Mouse (Mus musculus) liver, postnatal 0 days (tissue): ENCODE results near the gene Pde4b. TPM values are rescaled to one million over a fixed set of nuclear protein-coding genes. Genes with fewer than 3 reads are reported as not detected.

Source experiments
- ATAC-seq: fragments of 200-750 bp; cut with Nextera tagmentation; 2 replicates; pipeline ENCODE4 v1.8.0; 2017; ENCODE audit warnings: mild to moderate bottlenecking, moderate library complexity
- DNase-seq: peaks from one replicate; pipeline ENCODE4 v3.0.0-alpha.2; 2016
- H3K27ac ChIP-seq: fragments of 300-500 bp; sonication (generic); 2 replicates; pipeline ENCODE4 v1.5.1; 2014; ENCODE audit warnings: antibody characterized with exemption, moderate library complexity, mild to moderate bottlenecking, low read depth
- H3K27me3 ChIP-seq: fragments of 300-500 bp; sonication (generic); 2 replicates; pipeline ENCODE4 v1.6.1; 2014; ENCODE audit warnings: low read length, control low read depth, mixed read lengths; ENCODE audit not compliant: insufficient read depth
- H3K36me3 ChIP-seq: fragments of 300-500 bp; sonication (generic); replicated peaks from 2 replicates; pipeline ENCODE4 v1.6.1; 2014; ENCODE audit warnings: mild to moderate bottlenecking, control low read depth, low read length, moderate library complexity, mixed read lengths; ENCODE audit not compliant: insufficient read depth
- H3K4me1 ChIP-seq: fragments of 300-500 bp; sonication (generic); 2 replicates; pipeline ENCODE4 v1.6.1; 2014; ENCODE audit warnings: antibody characterized with exemption, mild to moderate bottlenecking, control low read depth; ENCODE audit not compliant: insufficient read depth
- H3K4me2 ChIP-seq: fragments of 300-500 bp; sonication (generic); 2 replicates; pipeline ENCODE4 v1.6.1; 2014; ENCODE audit warnings: low read depth, mild to moderate bottlenecking, low read length, moderate library complexity, mixed read lengths
- H3K4me3 ChIP-seq: fragments of 300-500 bp; sonication (generic); 2 replicates; pipeline ENCODE4 v1.5.1; 2014; ENCODE audit warnings: low read depth, low read length
- H3K9ac ChIP-seq: fragments of 300-500 bp; sonication (generic); replicated peaks from 2 replicates; pipeline ENCODE4 v1.6.1; 2014; ENCODE audit warnings: mild to moderate bottlenecking, moderate library complexity
- H3K9me3 ChIP-seq: fragments of 300-500 bp; sonication (generic); 2 replicates; pipeline ENCODE4 v1.6.1; 2016; ENCODE audit warnings: mild to moderate bottlenecking, control low read depth, low read length, mixed read lengths
- CTCF ChIP-seq: sonication (generic); IDR thresholded peaks from 2 replicates; pipeline ENCODE4 v1.5.1; 2016; ENCODE audit warnings: antibody characterized with exemption, low read depth
- EP300 ChIP-seq: IDR thresholded peaks from 2 replicates; pipeline ENCODE4 v1.6.1; 2016; ENCODE audit warnings: antibody characterized with exemption, low read depth, mild to moderate bottlenecking
- WGBS: fragments of 180-500 bp; shearing (Covaris S2); extraction: QIAGEN DNeasy Blood & Tissue Kit; methylation state at CpG from one replicate; pipeline ENCODE4 v1.1.7; 2014; ENCODE audit not compliant: insufficient replicate concordance; 5-methylcytosine and 5-hydroxymethylcytosine counted together
- polyA plus RNA-seq: library from polyadenylated mRNA; unstranded; fragments of >200 nt; fragmentation: Nextera tagmentation; extraction: Ambion mirVana; gene quantifications from 2 replicates; pipeline ENCODE4 v1.2.1, GENCODE M21; 2015

Gene Pde4b
- polyA plus RNA-seq, 1 experiment from 2014 or later, result 3.7 TPM

DNA sequence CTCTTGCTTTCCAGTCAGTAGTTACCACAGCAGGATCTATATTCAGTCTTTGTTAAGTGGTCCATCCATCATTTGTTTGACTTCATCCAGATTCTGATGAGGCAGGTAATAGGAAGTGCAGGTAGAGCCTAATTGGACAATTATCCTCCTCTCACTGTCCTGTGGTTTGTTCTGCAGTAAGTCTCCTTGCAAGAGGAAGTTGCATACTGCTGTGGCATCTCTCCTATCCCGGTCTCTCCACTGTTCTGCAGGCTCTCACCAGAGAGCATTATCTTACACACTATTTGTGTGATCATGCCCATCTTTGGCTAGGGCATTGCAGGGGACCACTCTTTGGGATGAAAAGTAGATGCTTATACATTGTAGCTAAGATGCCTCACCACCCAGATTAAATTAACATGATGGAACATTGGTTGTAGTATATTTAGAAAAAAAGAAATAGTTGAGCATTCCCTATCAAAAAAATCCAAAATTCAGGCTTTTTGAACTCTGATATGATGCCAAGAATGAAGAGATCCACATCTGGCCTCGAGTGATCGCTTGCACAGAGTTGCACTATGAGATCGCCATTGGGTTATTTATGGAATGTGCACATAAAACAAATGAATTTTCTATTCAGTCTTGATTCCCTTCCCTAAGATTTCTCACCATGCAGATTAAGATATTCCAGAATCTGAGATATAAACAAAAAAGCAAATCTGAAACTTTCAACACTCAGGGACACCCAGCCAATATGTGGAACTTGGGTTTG is 411.0 kb downstream of the Pde4b start:
- TF ChIP-seq CTCF, result no peak
- TF ChIP-seq EP300, result no peak
- 0 out of 2 replicates have a peak, but pooled peaks cover 2% of the 10 kb centered on the region for H3K4me1 ChIP-seq
- H3K36me3 ChIP-seq, result no peaks in the 10 kb centered on the region
- ATAC-seq, result no peak
- H3K4me2 ChIP-seq, result no peak overlapping the region
- H3K4me3 ChIP-seq, result no peak overlapping the region
- no peak for DNase-seq
- no peak overlapping the region for H3K9ac ChIP-seq
- no peaks in the 10 kb centered on the region for H3K9me3 ChIP-seq
- no peak overlapping the region for H3K27ac ChIP-seq
- 68% methylated on average over 4 of the region's 4 CpGs for WGBS
- no peaks in the 10 kb centered on the region for H3K27me3 ChIP-seq

DNA sequence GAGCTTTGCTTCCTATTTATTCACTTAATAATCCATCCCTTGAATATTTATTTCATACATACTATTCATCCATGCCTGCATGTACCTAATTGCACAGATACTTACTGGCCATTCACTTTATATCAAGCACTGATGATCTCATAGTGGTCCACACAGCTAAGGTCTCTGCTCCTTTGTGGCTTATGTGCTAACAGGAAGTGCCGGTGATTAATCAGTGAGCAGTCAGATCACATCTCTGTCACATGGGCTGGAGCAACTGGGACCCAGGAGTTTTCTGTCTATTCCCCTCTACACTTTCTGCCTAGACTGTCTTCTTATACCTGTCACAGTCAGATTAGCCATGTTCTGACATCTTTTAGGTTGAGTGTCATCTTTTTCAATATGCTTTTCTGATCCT is 411.6 kb downstream of the Pde4b start:
- no peak for ATAC-seq
- DNase-seq, result no peak
- no peak overlapping the region for H3K9ac ChIP-seq
- no peaks in the 10 kb centered on the region for H3K36me3 ChIP-seq
- TF ChIP-seq EP300, result no peak
- TF ChIP-seq CTCF, result no peak
- H3K4me1 ChIP-seq, result 0 out of 2 replicates have a peak, but pooled peaks cover 2% of the 10 kb centered on the region
- WGBS, result 32% methylated on average over 1 of the region's 1 CpGs
- H3K27me3 ChIP-seq, result no peaks in the 10 kb centered on the region
- H3K9me3 ChIP-seq, result no peaks in the 10 kb centered on the region
- no peak overlapping the region for H3K27ac ChIP-seq
- H3K4me3 ChIP-seq, result no peak overlapping the region
- H3K4me2 ChIP-seq, result no peak overlapping the region

DNA sequence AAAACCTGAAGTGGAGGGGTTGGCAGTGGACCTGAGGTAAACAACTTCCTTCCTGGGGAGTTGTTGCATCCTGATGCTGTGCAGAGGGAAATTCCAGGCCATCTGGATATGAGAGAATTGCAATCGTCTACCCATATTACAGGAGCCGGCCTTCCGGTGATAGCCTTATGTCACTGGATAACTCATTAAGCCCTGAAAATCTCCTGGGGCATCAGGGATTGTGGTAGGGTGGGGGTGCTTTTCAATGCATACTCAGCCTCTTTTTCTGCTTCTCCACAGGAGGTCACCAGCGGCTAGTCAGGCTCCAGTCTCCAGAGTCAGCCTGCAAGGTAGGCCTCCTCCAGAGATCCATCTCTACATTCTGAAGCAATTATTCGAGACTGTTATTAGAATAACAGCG is 418.4 kb downstream of the Pde4b start:
- ATAC-seq, result no peak
- 54% methylated on average over 6 of the region's 6 CpGs for WGBS
- H3K36me3 ChIP-seq, result no peaks in the 10 kb centered on the region
- H3K4me1 ChIP-seq, result peaks cover 15% of the 10 kb centered on the region
- no peaks in the 10 kb centered on the region for H3K9me3 ChIP-seq
- H3K27ac ChIP-seq, result no peak overlapping the region
- no peak overlapping the region for H3K4me3 ChIP-seq
- DNase-seq, result no peak
- no peak overlapping the region for H3K4me2 ChIP-seq
- no peaks in the 10 kb centered on the region for H3K27me3 ChIP-seq
- TF ChIP-seq EP300, result no peak
- peak; percentile 28 for TF ChIP-seq CTCF
- no peak overlapping the region for H3K9ac ChIP-seq

DNA sequence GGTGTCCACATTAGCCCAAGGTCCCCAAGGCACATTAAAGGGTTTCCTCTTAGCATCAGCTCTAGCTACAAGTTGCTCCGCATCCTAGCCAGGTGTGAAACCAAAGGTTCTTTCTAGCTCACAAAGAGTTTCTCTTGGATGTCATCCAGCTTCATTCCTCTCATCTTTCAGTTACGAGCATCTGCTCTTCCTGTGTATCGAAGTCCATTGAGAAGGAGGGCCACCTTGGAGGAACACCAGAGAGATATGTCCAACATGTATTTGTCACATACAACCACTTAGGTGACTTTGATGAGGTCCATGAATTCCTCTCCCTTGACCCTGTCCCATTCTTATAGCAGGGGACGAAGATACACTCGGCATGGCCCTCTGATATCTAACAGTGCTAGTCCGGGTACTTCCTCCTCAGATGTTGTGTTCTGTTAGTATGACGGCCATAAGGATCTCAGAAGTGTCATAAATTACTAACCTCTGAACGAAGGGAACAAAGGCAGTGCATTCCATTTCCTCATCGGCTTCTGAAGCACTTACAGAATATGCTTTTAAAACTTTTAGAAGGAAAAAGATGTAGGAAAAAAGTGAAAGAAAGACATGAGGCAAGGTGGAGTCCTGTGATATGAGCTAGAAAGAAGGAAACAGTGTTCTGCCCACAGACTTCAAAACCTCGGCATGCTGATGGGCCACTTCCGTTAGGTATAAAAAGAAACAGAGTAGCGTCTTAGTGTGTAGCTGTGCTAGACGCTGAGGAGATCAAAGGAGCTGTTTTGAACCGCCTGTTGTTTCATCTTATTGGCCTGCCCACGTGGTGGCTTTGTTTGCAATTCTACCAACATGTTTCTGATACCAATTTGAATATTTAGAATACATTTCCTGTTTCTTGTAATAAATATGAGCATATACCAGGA is 419.3 kb downstream of the Pde4b start:
- Histone ChIP-seq H3K4me3 (no peak overlapping the region), H3K4me1 (peaks cover 21% of the 10 kb centered on the region), H3K27ac (peak overlapping the region; percentile 75), H3K36me3 (no peaks in the 10 kb centered on the region), H3K9ac (no peak overlapping the region), H3K4me2 (peak overlapping the region; percentile 56), H3K9me3 (no peaks in the 10 kb centered on the region), H3K27me3 (no peaks in the 10 kb centered on the region)
- DNase-seq, result no peak
- no peak for TF ChIP-seq CTCF
- no peak for TF ChIP-seq EP300
- 41% methylated on average over 15 of the region's 15 CpGs for WGBS
- ATAC-seq, result peak; percentile 55

DNA sequence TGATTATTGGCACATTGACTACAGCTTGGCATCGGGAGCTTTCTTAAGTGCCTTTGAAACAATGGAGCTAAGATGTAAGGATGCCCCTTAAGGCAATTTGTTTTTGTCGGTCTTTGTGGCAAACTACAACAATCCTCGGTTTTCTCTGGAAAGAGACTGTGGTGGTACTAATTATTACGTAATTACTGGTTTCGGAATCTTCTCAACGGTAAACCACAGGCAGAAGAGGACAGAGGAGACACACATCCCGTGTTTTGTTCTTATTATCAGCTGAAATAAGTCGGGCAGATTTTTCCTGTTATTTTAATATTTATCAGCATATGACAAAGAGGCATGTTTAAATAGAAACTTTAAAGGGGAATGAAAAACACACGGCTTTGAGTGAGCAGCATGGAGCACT is 420.0 kb downstream of the Pde4b start:
- no peak for DNase-seq
- no peak for TF ChIP-seq EP300
- TF ChIP-seq CTCF, result no peak
- 22% methylated on average over 9 of the region's 9 CpGs for WGBS
- Histone ChIP-seq H3K4me2 (peak overlapping the region; percentile 56), H3K9me3 (no peaks in the 10 kb centered on the region), H3K9ac (no peak overlapping the region), H3K27me3 (no peaks in the 10 kb centered on the region), H3K4me1 (peaks cover 28% of the 10 kb centered on the region), H3K27ac (peak overlapping the region; percentile 75), H3K36me3 (no peaks in the 10 kb centered on the region), H3K4me3 (no peak overlapping the region)
- ATAC-seq, result peak; percentile 24; the same call in 1 of the 2 replicates

DNA sequence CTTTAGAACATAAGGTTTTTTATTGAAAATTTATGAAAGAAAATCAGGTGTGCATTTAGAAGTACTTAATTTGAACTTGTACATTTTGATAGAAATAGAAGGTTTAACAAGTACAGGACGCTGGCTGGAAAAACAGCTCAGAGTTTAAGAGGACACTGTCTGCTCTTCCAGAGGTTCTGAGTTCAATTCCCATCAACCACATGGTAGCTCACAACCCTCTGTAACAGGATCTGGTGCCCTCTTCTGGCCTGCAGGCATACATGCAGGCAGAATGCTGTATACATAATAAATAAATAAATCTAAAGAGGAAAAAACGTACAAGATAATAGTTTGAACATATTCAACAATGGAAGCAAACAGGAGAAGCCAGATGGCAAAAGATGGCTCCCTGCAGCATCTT is 420.4 kb downstream of the Pde4b start:
- no peaks in the 10 kb centered on the region for H3K9me3 ChIP-seq
- H3K4me2 ChIP-seq, result no peak overlapping the region
- ATAC-seq (no peak), DNase-seq (no peak)
- 38% methylated on average over 2 of the region's 2 CpGs for WGBS
- no peak overlapping the region for H3K4me3 ChIP-seq
- peak; percentile 47; the same call in 1 of the 2 replicates for TF ChIP-seq CTCF
- no peak for TF ChIP-seq EP300
- H3K27ac ChIP-seq, result no peak overlapping the region
- peaks cover 29% of the 10 kb centered on the region for H3K4me1 ChIP-seq
- H3K27me3 ChIP-seq, result no peaks in the 10 kb centered on the region
- no peak overlapping the region for H3K9ac ChIP-seq
- no peaks in the 10 kb centered on the region for H3K36me3 ChIP-seq
